Mouse (Mus musculus) ES-E14 (cell line): ENCODE measurements around the gene Gusb. TPM values are rescaled to one million over a fixed set of nuclear protein-coding genes. Genes with fewer than 3 reads are reported as not detected.
A peak's percentile ranks its signal among the peaks of the same experiment; 100 is the strongest.

Source experiments
- DNase-seq: peaks from one replicate; pipeline ENCODE4 v3.0.0-alpha.2; 2013; ENCODE audit warnings: low read depth, low spot score
- H3K27ac ChIP-seq: 2 replicates; pipeline ENCODE4 v1.5.1; 2012; ENCODE audit warnings: low read depth, mild to moderate bottlenecking, low read length, moderate library complexity, mixed read lengths; ENCODE audit not compliant: poor library complexity, insufficient read depth, severe bottlenecking
- H3K36me3 ChIP-seq: 2 replicates; pipeline ENCODE4 v1.6.1; 2012; ENCODE audit warnings: mild to moderate bottlenecking, low read length, moderate library complexity, mixed read lengths; ENCODE audit not compliant: control insufficient read depth, poor library complexity, insufficient read depth, severe bottlenecking
- H3K4me1 ChIP-seq, 2 experiments: fragments of 150-350 bp in 1 of 2; sonication (generic) in 1 of 2; 2 replicates each; pipeline ENCODE4 v1.6.1; 2012; ENCODE audit warnings: low read length in 2 of 2, mild to moderate bottlenecking in 1 of 2, mixed read lengths in 1 of 2; ENCODE audit not compliant: control insufficient read depth in 2 of 2, insufficient read depth in 2 of 2, poor library complexity in 1 of 2
- H3K4me3 ChIP-seq, 2 experiments: fragments of 150-350 bp in 1 of 2; sonication (generic) in 1 of 2; 2 replicates each; pipeline ENCODE4 v1.5.1; 2012; ENCODE audit warnings: low read length in 2 of 2, low read depth in 1 of 2, mild to moderate bottlenecking in 1 of 2, mixed read lengths in 1 of 2; ENCODE audit not compliant: insufficient read depth in 1 of 2, poor library complexity in 1 of 2, severe bottlenecking in 1 of 2
- H3K9ac ChIP-seq: 2 replicates; pipeline ENCODE4 v1.6.1; 2012; ENCODE audit warnings: low read depth, mild to moderate bottlenecking, low read length, mixed read lengths; ENCODE audit not compliant: poor library complexity, insufficient read depth, severe bottlenecking
- H3K9me3 ChIP-seq: fragments of 150-350 bp; sonication (generic); 2 replicates; pipeline ENCODE4 v1.6.1; 2012; ENCODE audit warnings: low read depth, mild to moderate bottlenecking, low read length; ENCODE audit not compliant: control insufficient read depth, insufficient read depth
- CHD2 ChIP-seq: IDR thresholded peaks from 2 replicates; pipeline ENCODE4 v1.6.1; 2014; ENCODE audit warnings: mild to moderate bottlenecking, low read depth, low read length, inconsistent platforms
- HCFC1 ChIP-seq: IDR thresholded peaks from 2 replicates; pipeline ENCODE4 v1.6.1; 2012; ENCODE audit warnings: low read length, inconsistent platforms, borderline replicate concordance; ENCODE audit not compliant: insufficient read depth
- MAFK ChIP-seq: IDR thresholded peaks from 2 replicates; pipeline ENCODE4 v1.6.1; 2014; ENCODE audit warnings: mild to moderate bottlenecking, low read depth, low read length, inconsistent platforms; ENCODE audit not compliant: insufficient read depth
- ZC3H11A ChIP-seq: IDR thresholded peaks from 2 replicates; pipeline ENCODE4 v1.6.1; 2012; ENCODE audit warnings: low read depth, mild to moderate bottlenecking, inconsistent platforms, low read length, borderline replicate concordance
- ZNF384 ChIP-seq: IDR thresholded peaks from 2 replicates; pipeline ENCODE4 v1.6.1; 2012; ENCODE audit warnings: low read depth, low read length, inconsistent platforms
- in situ Hi-C, 2 experiments: fragments of 600-800 bp; cut with MboI; formaldehyde crosslinking; loops; one replicate each; pipeline ENCODE4 v1.15.1; 2025; ENCODE audit warnings: low sequenced_read_pairs in 2 of 2, inconsistent platforms in 1 of 2; ENCODE audit not compliant: unreplicated experiment in 2 of 2
- total RNA-seq: library from RNA; depleted of rRNA; stranded (reverse); fragments of 300-350 nt; gene quantifications from 2 replicates; pipeline ENCODE4 v1.2.3, GENCODE M21; 2012

Gene Gusb
- total RNA-seq, 1 experiment = 29.0 TPM

DNA sequence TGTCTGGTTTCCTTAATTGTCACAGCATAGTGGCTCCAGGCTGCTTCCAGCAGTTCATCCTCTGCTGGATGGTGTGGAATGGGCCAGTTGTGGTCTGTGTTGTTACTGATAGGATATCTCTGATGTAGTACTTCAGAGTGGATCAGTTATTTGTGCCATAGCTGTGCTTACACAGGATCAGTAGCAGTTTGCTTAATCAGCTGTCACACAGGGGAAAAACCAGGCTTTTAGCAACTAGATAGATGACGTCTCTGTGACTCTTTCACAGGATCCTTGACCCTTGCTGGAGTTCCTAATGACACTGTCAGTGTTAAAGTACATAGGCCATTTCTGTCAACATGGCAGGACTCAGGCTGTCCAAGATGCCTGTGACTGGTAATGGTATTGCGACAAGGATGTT is 31.0 kb upstream of the Gusb start:
- DNase-seq = no peak
- TF ChIP-seq ZC3H11A (no peak), HCFC1 (no peak), MAFK (no peak), ZNF384 (no peak), CHD2 (no peak)
- peaks cover 0 to 10% of the 10 kb centered on the region in 2 experiments; a peak in 1 of 4 replicates for H3K4me1 ChIP-seq
- no peak overlapping the region for H3K4me3 ChIP-seq
- no peak overlapping the region for H3K27ac ChIP-seq
- H3K9me3 ChIP-seq = no peaks in the 10 kb centered on the region
- H3K36me3 ChIP-seq = peaks cover 4% of the 10 kb centered on the region
- in situ Hi-C loops = no loop called here
- no peak overlapping the region for H3K9ac ChIP-seq

DNA sequence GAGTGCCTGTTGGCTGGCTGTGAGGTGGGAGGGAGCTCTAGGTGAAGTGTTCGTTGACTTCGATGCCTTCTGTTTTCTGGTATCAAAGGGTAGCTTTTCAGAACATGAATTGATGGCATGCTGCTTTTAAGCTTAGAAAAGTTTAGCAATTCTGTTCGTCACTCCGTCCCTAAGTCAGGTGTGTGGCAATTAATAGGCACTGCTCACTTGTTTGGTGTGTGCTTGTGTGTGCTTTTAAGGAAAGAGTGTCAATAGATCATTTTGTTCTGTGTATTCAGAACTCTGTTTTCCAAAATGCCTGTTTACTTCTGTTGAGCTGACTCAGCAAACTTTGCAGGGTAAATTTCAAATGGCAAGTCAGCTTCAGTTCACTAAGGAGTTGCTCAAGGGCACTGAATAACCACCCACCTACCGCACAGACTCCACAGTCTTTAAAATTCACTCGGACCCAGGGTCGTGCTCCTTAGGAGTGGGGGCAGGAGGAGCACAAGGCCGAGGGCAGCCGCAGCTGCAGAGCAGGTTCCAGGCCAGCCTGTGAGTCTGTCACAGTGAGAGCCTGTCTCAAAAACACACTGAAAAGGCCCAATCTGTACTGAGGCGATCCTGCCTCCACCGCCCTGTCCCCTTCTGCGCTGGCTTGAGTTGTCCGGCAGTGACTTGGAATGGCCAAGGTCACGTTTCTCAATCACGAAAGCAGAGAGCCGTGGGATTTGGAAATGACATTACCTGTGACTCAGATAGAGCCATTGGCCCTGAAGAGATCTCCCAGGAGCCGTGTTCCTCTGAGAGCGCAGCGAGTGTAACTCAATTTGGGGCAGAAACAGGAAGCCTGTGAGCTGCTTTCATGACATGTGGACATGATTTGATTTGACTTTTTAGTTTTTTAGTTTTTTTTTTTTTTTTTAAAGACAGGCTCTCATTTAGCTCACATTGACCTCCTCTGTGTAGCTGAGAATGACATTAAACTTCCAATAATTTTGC is 28.9 kb upstream of the Gusb start:
- no peaks in the 10 kb centered on the region for H3K9me3 ChIP-seq
- peak overlapping the region; percentile 46 for H3K9ac ChIP-seq
- H3K4me3 ChIP-seq = peak overlapping the region in 1 of 2 experiments; percentile 32; a peak in 2 of 4 replicates
- no peak for DNase-seq
- TF ChIP-seq HCFC1 (no peak), MAFK (peak; percentile 91)
- in situ Hi-C loops = no loop called here
- no peaks in the 10 kb centered on the region; the same call in 1 of the 2 replicates for H3K36me3 ChIP-seq
- no peak overlapping the region; the same call in 1 of the 2 replicates for H3K27ac ChIP-seq
- peaks cover 0 to 10% of the 10 kb centered on the region in 2 experiments; a peak in 1 of 4 replicates for H3K4me1 ChIP-seq

- Histone ChIP-seq H3K9ac (peak within 1 kb of the TSS; percentile 95), H3K4me3 (peak within 1 kb of the TSS; percentile 84 to 94), H3K4me1 (peaks cover 0 to 10% of the 10 kb centered on the region in 2 experiments; a peak in 2 of 4 replicates), H3K9me3 (no peaks in the 10 kb centered on the region), H3K27ac (peak within 1 kb of the TSS; percentile 95), H3K36me3 (no peaks in the 10 kb centered on the region)
- DNase-seq = peak; percentile 54
- in situ Hi-C loops = no loop called here
- TF ChIP-seq ZC3H11A (no peak), ZNF384 (no peak), HCFC1 (no peak), MAFK (no peak)
These were observed 26.5 kb upstream of the Gusb start, which contains the start of the genes Asl and Crcp for GRCm38 (mm10) chr5:130029142-130029897. Asl (minus strand) TSS chr5:130029247. Crcp (plus strand) TSS chr5:130029290.

DNA sequence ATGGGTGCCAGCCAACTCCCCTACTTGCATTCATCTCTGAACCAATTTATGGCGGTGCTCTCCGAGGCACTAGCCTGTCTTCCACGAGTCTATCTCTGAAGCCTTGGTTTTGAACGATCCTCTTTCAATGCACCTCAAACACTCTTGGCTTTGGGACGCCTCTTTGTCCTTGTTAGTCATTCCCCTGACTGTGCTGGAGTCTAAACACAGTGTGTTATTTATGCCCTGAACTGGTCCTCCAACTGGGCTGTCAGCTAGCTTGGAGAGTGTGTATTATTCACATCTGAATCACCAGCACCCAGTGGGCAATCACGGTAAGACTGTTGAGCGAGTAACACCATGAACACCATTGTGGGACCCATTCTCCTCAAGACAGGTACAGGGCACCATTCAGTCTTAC is 24.8 kb upstream of the Gusb start:
- no peak for DNase-seq
- Histone ChIP-seq H3K9ac (no peak overlapping the region), H3K27ac (no peak overlapping the region), H3K9me3 (no peaks in the 10 kb centered on the region), H3K4me1 (peaks cover 0 to 9% of the 10 kb centered on the region in 2 experiments; a peak in 2 of 4 replicates), H3K4me3 (no peak overlapping the region), H3K36me3 (no peaks in the 10 kb centered on the region)
- in situ Hi-C loops = no loop called here
- TF ChIP-seq CHD2 (no peak), ZNF384 (no peak), HCFC1 (no peak), ZC3H11A (no peak), MAFK (no peak)
